Mouse (Mus musculus): ENCODE measurements around the gene Gchfr. TPM values are rescaled to one million over a fixed set of nuclear protein-coding genes. Genes with fewer than 3 reads are reported as not detected.
A peak's percentile ranks its signal among the peaks of the same experiment; 100 is the strongest.

The Gchfr gene
- polyA plus RNA-seq, 1 experiment from 2014 or later = 124 TPM

GRCm38 (mm10) chr2:119152255-119152654 lies 15.3 kb upstream of the Gchfr start:
- WGBS = 74% methylated on average over 6 of the region's 6 CpGs
- Histone ChIP-seq H3K4me2 (replicated peaks; ENCODE audit: low read depth) (no peak overlapping the region), H3K27me3 (replicated peaks; ENCODE audit: control insufficient read depth, insufficient read depth, low read length) (no peaks in the 10 kb centered on the region), H3K9me3 (ENCODE audit: control insufficient read depth) (no peaks in the 10 kb centered on the region), H3K4me3 (ENCODE audit: low read depth, low read length) (no peak overlapping the region), H3K36me3 (ENCODE audit: control insufficient read depth, insufficient read depth) (peaks cover 66% of the 10 kb centered on the region), H3K4me1 (replicated peaks; ENCODE audit: control insufficient read depth, insufficient read depth, low read length) (peaks cover 2% of the 10 kb centered on the region; the same call in 1 of the 2 replicates), H3K27ac (ENCODE audit: low read depth, low read length) (no peak overlapping the region), H3K9ac (ENCODE audit: low read depth, low read length) (no peak overlapping the region)
- no peak for ATAC-seq
- no peak for TF ChIP-seq CTCF (IDR thresholded peaks at IDR 0.05; ENCODE audit: low read depth)

GRCm38 (mm10) chr2:119154683-119155082 lies 12.9 kb upstream of the Gchfr start:
- Histone ChIP-seq H3K27ac (ENCODE audit: low read depth, low read length) (peak overlapping the region; percentile 98), H3K36me3 (ENCODE audit: control insufficient read depth, insufficient read depth) (peaks cover 43% of the 10 kb centered on the region), H3K4me1 (replicated peaks; ENCODE audit: control insufficient read depth, insufficient read depth, low read length) (peaks cover 3% of the 10 kb centered on the region; the same call in 1 of the 2 replicates), H3K9me3 (ENCODE audit: control insufficient read depth) (no peaks in the 10 kb centered on the region), H3K27me3 (replicated peaks; ENCODE audit: control insufficient read depth, insufficient read depth, low read length) (no peaks in the 10 kb centered on the region), H3K4me2 (replicated peaks; ENCODE audit: low read depth) (peak overlapping the region; percentile 89), H3K9ac (ENCODE audit: low read depth, low read length) (no peak overlapping the region), H3K4me3 (ENCODE audit: low read depth, low read length) (no peak overlapping the region)
- ATAC-seq = peak; percentile 56
- WGBS = 42% methylated on average over 2 of the region's 2 CpGs
- no peak for TF ChIP-seq CTCF (IDR thresholded peaks at IDR 0.05; ENCODE audit: low read depth)

GRCm38 (mm10) chr2:119155388-119155787 lies 12.2 kb upstream of the Gchfr start:
- no peaks in the 10 kb centered on the region for H3K27me3 ChIP-seq (replicated peaks; ENCODE audit: control insufficient read depth, insufficient read depth, low read length)
- peak; percentile 67 for ATAC-seq
- H3K9ac ChIP-seq (ENCODE audit: low read depth, low read length) = peak overlapping the region; percentile 98; the same call in 1 of the 2 replicates
- TF ChIP-seq CTCF (IDR thresholded peaks at IDR 0.05; ENCODE audit: low read depth) = no peak
- peak overlapping the region; percentile 98 for H3K27ac ChIP-seq (ENCODE audit: low read depth, low read length)
- peak overlapping the region; percentile 89 for H3K4me2 ChIP-seq (replicated peaks; ENCODE audit: low read depth)
- no peaks in the 10 kb centered on the region for H3K9me3 ChIP-seq (ENCODE audit: control insufficient read depth)
- H3K36me3 ChIP-seq (ENCODE audit: control insufficient read depth, insufficient read depth) = peaks cover 36% of the 10 kb centered on the region
- H3K4me3 ChIP-seq (ENCODE audit: low read depth, low read length) = peak overlapping the region; percentile 100
- 50% methylated on average over 9 of the region's 9 CpGs for WGBS
- H3K4me1 ChIP-seq (replicated peaks; ENCODE audit: control insufficient read depth, insufficient read depth, low read length) = peaks cover 3% of the 10 kb centered on the region; the same call in 1 of the 2 replicates

- peak overlapping the region; percentile 98 for H3K27ac ChIP-seq (ENCODE audit: low read depth, low read length)
- peaks cover 28% of the 10 kb centered on the region for H3K36me3 ChIP-seq (ENCODE audit: control insufficient read depth, insufficient read depth)
- H3K27me3 ChIP-seq (replicated peaks; ENCODE audit: control insufficient read depth, insufficient read depth, low read length) = no peaks in the 10 kb centered on the region
- peak; percentile 7; the same call in 1 of the 2 replicates for ATAC-seq
- peak overlapping the region; percentile 98 for H3K9ac ChIP-seq (ENCODE audit: low read depth, low read length)
- peaks cover 3% of the 10 kb centered on the region; the same call in 1 of the 2 replicates for H3K4me1 ChIP-seq (replicated peaks; ENCODE audit: control insufficient read depth, insufficient read depth, low read length)
- H3K4me2 ChIP-seq (replicated peaks; ENCODE audit: low read depth) = peak overlapping the region; percentile 89
- H3K4me3 ChIP-seq (ENCODE audit: low read depth, low read length) = peak overlapping the region; percentile 100
- H3K9me3 ChIP-seq (ENCODE audit: control insufficient read depth) = no peaks in the 10 kb centered on the region
- WGBS = 2% methylated on average over 34 of the region's 34 CpGs
- TF ChIP-seq CTCF (IDR thresholded peaks at IDR 0.05; ENCODE audit: low read depth) = no peak
Observed at GRCm38 (mm10) chr2:119156081-119156680, 11.4 kb upstream of the Gchfr start.

- H3K4me3 ChIP-seq (ENCODE audit: low read depth, low read length) = peak within 1 kb of the TSS; percentile 100
- peak within 1 kb of the TSS; percentile 98 for H3K9ac ChIP-seq (ENCODE audit: low read depth, low read length)
- H3K4me1 ChIP-seq (replicated peaks; ENCODE audit: control insufficient read depth, insufficient read depth, low read length) = peaks cover 3% of the 10 kb centered on the region; the same call in 1 of the 2 replicates
- no peaks in the 10 kb centered on the region for H3K9me3 ChIP-seq (ENCODE audit: control insufficient read depth)
- WGBS = under 1% methylated on average over 57 of the region's 57 CpGs
- peaks cover 22% of the 10 kb centered on the region for H3K36me3 ChIP-seq (ENCODE audit: control insufficient read depth, insufficient read depth)
- H3K27ac ChIP-seq (ENCODE audit: low read depth, low read length) = peak within 1 kb of the TSS; percentile 98
- TF ChIP-seq CTCF (IDR thresholded peaks at IDR 0.05; ENCODE audit: low read depth) = peak; percentile 30
- peak; percentile 83 for ATAC-seq
- H3K4me2 ChIP-seq (replicated peaks; ENCODE audit: low read depth) = peak within 1 kb of the TSS; percentile 89
- H3K27me3 ChIP-seq (replicated peaks; ENCODE audit: control insufficient read depth, insufficient read depth, low read length) = no peaks in the 10 kb centered on the region
Observed at GRCm38 (mm10) chr2:119156681-119157572, 10.6 kb upstream of the Gchfr start, which contains the start of gene Rmdn3. TSS of gene Rmdn3 (minus strand) at chr2:119157034.

GRCm38 (mm10) chr2:119157836-119158235 lies 9.7 kb upstream of the Gchfr start:
- TF ChIP-seq CTCF (IDR thresholded peaks at IDR 0.05; ENCODE audit: low read depth) = no peak

More at GRCm38 (mm10) chr2:119157836-119158235, 9.7 kb upstream of the Gchfr start:
- Histone ChIP-seq H3K27ac (ENCODE audit: low read depth, low read length) (no peak overlapping the region), H3K9me3 (ENCODE audit: control insufficient read depth) (no peaks in the 10 kb centered on the region), H3K4me2 (replicated peaks; ENCODE audit: low read depth) (no peak overlapping the region), H3K9ac (ENCODE audit: low read depth, low read length) (no peak overlapping the region), H3K4me3 (ENCODE audit: low read depth, low read length) (no peak overlapping the region), H3K4me1 (replicated peaks; ENCODE audit: control insufficient read depth, insufficient read depth, low read length) (peaks cover 3% of the 10 kb centered on the region), H3K36me3 (ENCODE audit: control insufficient read depth, insufficient read depth) (peaks cover 13% of the 10 kb centered on the region), H3K27me3 (replicated peaks; ENCODE audit: control insufficient read depth, insufficient read depth, low read length) (no peaks in the 10 kb centered on the region)
- ATAC-seq = no peak
